Mouse (Mus musculus) stomach, embryonic 16.5 days (tissue): ENCODE data around the gene Hsd17b11. TPM values are rescaled to one million over a fixed set of nuclear protein-coding genes. Genes with fewer than 3 reads are reported as not detected.
"Not testable (repeated sequence)": the region's sequence is repeated elsewhere in the genome, so short reads cannot be mapped to it uniquely, and the experiment has no call there.

ENCODE experiments used
- ATAC-seq: fragments of 200-750 bp; cut with Nextera tagmentation; 2 replicates; pipeline ENCODE4 v1.8.0; 2017; ENCODE audit warnings: moderate number of reproducible peaks, moderate TSS enrichment; ENCODE audit not compliant: insufficient read depth, low FRiP score
- H3K27ac ChIP-seq: fragments of 300-500 bp; sonication (generic); 2 replicates; pipeline ENCODE4 v1.5.1; 2014; ENCODE audit warnings: low read length
- H3K27me3 ChIP-seq: fragments of 300-500 bp; sonication (generic); 2 replicates; pipeline ENCODE4 v1.6.1; 2014; ENCODE audit warnings: low read length, control low read depth, mixed read lengths; ENCODE audit not compliant: control insufficient read depth, insufficient read depth
- H3K36me3 ChIP-seq: fragments of 300-500 bp; sonication (generic); 2 replicates; pipeline ENCODE4 v1.6.1; 2014; ENCODE audit warnings: low read length; ENCODE audit not compliant: control insufficient read depth, insufficient read depth
- H3K4me1 ChIP-seq: fragments of 300-500 bp; sonication (generic); 2 replicates; pipeline ENCODE4 v1.6.1; 2014; ENCODE audit warnings: low read length, control low read depth, mixed read lengths; ENCODE audit not compliant: control insufficient read depth, insufficient read depth
- H3K4me2 ChIP-seq: fragments of 300-500 bp; sonication (generic); 2 replicates; pipeline ENCODE4 v1.6.1; 2014; ENCODE audit warnings: low read depth, low read length, mixed read lengths
- H3K4me3 ChIP-seq: fragments of 300-500 bp; sonication (generic); replicated peaks from 2 replicates; pipeline ENCODE4 v1.5.1; 2014; ENCODE audit warnings: mild to moderate bottlenecking, low read length
- H3K9ac ChIP-seq: fragments of 300-500 bp; sonication (generic); 2 replicates; pipeline ENCODE4 v1.6.1; 2014; ENCODE audit warnings: low read length
- H3K9me3 ChIP-seq: fragments of 300-500 bp; sonication (generic); replicated peaks from 2 replicates; pipeline ENCODE4 v1.6.1; 2016; ENCODE audit warnings: low read length, control low read depth; ENCODE audit not compliant: control insufficient read depth
- WGBS: fragments of 180-500 bp; shearing (Covaris S2); extraction: QIAGEN DNeasy Blood & Tissue Kit; methylation state at CpG from one replicate; pipeline ENCODE4 v1.1.7; 2014; 5-methylcytosine and 5-hydroxymethylcytosine counted together
- microRNA-seq: library from miRNA; unstranded; fragments of <30 nt; microRNA quantifications from one replicate; pipeline ENCODE4, GENCODE M21; 2016
- polyA plus RNA-seq: library from polyadenylated mRNA; unstranded; fragments of >200 nt; fragmentation: Nextera tagmentation; extraction: Ambion mirVana; gene quantifications from 2 replicates; pipeline ENCODE4 v1.2.1, GENCODE M21; 2015

Hsd17b11 gene
- polyA plus RNA-seq, 1 experiment from 2014 or later: 7.0 TPM

GRCm38 (mm10) chr5:103950138-103950537 is 71.6 kb downstream of the Hsd17b11 start:
- WGBS: 90% methylated on average over 15 of the region's 15 CpGs
- ATAC-seq, H3K4me1 ChIP-seq, H3K4me2 ChIP-seq, H3K27ac ChIP-seq, H3K4me3 ChIP-seq, H3K9me3 ChIP-seq, H3K9ac ChIP-seq, H3K27me3 ChIP-seq, H3K36me3 ChIP-seq: not testable (repeated sequence)

DNA sequence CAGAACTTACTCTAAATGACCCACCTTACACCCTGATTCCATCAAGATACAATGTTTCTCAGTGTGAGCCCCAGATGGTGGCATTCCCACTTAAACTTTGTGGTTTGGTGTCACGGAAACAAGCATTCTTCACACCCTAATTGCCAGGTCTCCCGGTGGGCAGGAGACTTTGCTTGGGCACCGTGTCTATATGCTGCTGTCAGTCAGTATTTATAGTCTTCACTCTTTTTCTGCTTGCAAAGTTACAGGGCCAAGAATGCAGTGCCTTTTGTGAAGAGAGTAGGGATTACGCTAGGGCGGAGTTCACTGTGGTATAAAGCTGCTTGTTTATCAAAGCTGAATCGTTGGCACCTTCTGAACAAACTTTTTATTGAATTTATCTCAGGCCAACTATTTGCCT is 78.5 kb downstream of the Hsd17b11 start:
- 37% methylated on average over 6 of the region's 6 CpGs for WGBS
- H3K9ac ChIP-seq: no peak overlapping the region
- ATAC-seq: no peak
- H3K27me3 ChIP-seq: no peaks in the 10 kb centered on the region
- H3K9me3 ChIP-seq: no peaks in the 10 kb centered on the region
- no peak overlapping the region for H3K4me2 ChIP-seq
- peaks cover 18% of the 10 kb centered on the region for H3K4me1 ChIP-seq
- no peak overlapping the region for H3K4me3 ChIP-seq
- H3K36me3 ChIP-seq: no peaks in the 10 kb centered on the region
- H3K27ac ChIP-seq: no peak overlapping the region

GRCm38 (mm10) chr5:103939856-103940255 is 81.9 kb downstream of the Hsd17b11 start:
- no peak for ATAC-seq
- Histone ChIP-seq H3K27me3 (no peaks in the 10 kb centered on the region), H3K4me3 (no peak overlapping the region), H3K9ac (no peak overlapping the region), H3K36me3 (no peaks in the 10 kb centered on the region), H3K27ac (no peak overlapping the region), H3K9me3 (no peaks in the 10 kb centered on the region), H3K4me2 (no peak overlapping the region), H3K4me1 (peaks cover 23% of the 10 kb centered on the region)
- 75% methylated on average over 1 of the region's 1 CpGs for WGBS

Small RNA genes within 50 kb of the gene (microRNA-seq; reads per million reads assigned to microRNA genes)
- gene Mir5619: 3.1 reads per million, percentile 17 among the genes with 10 or more reads in this experiment

Other genes with a start within 250 kb of the Hsd17b11 start
- 14.1 and 14.6 TPM in 2 replicates for gene Klhl8, start 110.7 kb downstream of the Hsd17b11 start, polyA plus RNA-seq
- gene Hsd17b13, start 44.5 kb downstream of the Hsd17b11 start, polyA plus RNA-seq: 4.7 and 6.1 TPM in 2 replicates
- gene Nudt9, start 24.4 kb upstream of the Hsd17b11 start, polyA plus RNA-seq: 55.9 and 61.7 TPM in 2 replicates
- gene Gm17660, start 55.7 kb upstream of the Hsd17b11 start, polyA plus RNA-seq: 0.57 TPM in 1 of 2 replicates, not detected in the other
- 380 and 388 TPM in 2 replicates for gene Sparcl1, start 91.8 kb upstream of the Hsd17b11 start, polyA plus RNA-seq
- gene Dspp, start 148.8 kb upstream of the Hsd17b11 start, polyA plus RNA-seq: not detected in 2 replicates
- gene Dmp1, start 180.7 kb upstream of the Hsd17b11 start, polyA plus RNA-seq: 0.79 and 1.1 TPM in 2 replicates